Mouse (Mus musculus) monocyte, adult 5-6 weeks (primary cell): ENCODE results near the gene Cfap61. TPM values are rescaled to one million over a fixed set of nuclear protein-coding genes. Genes with fewer than 3 reads are reported as not detected.

Experiments
- ATAC-seq: fragments of 153-309, 156-312 bp; replicated peaks from 2 replicates; pipeline ENCODE4 v1.8.0; 2017; ENCODE audit warnings: mild to moderate bottlenecking; ENCODE audit not compliant: low TSS enrichment, insufficient number of reproducible peaks, severe bottlenecking, poor library complexity, low FRiP score
- total RNA-seq: library from RNA; stranded (forward); fragments of 200-1000, 200-491, 200-594 nt; gene quantifications from 3 replicates; pipeline ENCODE4 v1.2.3, GENCODE M21; 2017

The Cfap61 gene
- total RNA-seq, 1 experiment from 2014 or later = not detected

DNA sequence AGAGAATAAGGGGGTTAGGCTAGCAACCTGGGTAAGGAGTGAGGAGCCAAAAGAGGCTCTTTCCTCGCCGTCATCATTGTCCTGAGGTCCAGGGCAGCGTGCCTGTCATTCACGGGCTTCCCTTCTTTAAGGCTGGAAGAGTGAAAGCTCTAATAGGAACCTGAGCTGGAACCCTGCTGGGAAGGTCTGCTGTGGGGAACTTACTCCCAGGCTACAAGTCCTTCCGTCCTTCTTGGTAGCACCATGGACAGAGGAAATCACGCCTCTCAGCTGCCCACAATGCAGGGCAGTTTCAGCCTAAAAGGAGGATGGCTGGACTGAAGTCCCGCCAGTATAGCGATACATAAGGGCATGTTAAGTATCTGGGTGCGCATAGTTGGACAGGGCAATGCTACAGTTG lies 291.9 kb downstream of the Cfap61 start:
- ATAC-seq = no peak

DNA sequence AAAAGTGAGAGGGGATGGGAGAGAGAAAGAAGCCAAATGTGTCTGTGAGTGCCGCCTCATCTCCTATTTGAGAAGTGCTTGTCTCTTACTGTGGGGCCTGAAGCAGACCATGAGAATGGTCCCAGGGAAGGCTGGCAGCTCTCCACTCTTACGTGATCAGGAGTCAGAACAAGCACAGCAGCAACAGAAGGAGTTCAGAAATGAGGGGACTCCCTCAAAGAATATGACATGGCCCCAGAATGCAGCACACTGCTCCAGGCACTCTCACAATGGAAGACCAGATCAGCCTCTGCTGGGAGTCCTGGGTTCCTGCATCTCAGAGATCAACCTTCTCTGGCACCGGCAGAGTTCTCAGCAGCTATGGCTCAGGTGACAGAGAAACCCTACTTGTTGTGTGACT lies 293.1 kb downstream of the Cfap61 start:
- no peak for ATAC-seq

DNA sequence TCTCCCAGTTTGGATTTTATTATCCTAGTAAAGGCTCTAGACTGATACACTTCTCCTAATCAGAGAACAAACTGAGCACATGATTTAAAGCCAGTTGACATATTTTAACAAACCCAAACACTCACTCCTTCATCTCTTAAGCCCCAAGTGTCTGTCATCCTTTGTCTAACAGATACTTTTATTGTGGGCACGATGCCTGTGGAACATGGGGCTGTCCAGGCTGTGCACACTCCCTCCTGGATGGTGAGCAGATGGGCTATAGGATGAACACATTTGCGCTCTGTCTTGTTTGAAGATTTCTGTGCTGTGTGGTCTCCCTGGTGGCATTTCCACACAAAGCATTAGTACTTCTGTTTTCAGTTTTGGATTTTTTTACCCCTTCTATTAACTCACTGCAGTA lies 293.9 kb downstream of the Cfap61 start:
- ATAC-seq = no peak

DNA sequence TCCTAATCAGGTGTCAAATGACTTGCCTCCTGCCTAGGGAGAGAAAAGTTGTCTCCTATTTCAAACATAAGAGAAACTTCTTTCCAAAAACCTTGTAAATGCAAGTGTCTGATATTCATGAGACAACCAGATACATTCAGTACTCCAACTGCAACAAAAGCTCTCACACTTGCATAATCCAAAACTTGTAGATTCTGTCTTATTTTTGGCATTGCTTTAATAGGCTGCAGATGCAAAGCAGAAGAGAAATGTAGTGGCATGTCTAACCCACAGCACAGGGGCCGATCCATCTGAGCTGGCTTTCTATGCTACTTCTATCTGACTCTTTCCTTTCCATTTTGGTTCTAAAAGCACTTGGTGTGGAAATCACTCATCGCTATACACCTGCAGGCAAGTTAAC lies 296.9 kb downstream of the Cfap61 start:
- ATAC-seq = no peak

DNA sequence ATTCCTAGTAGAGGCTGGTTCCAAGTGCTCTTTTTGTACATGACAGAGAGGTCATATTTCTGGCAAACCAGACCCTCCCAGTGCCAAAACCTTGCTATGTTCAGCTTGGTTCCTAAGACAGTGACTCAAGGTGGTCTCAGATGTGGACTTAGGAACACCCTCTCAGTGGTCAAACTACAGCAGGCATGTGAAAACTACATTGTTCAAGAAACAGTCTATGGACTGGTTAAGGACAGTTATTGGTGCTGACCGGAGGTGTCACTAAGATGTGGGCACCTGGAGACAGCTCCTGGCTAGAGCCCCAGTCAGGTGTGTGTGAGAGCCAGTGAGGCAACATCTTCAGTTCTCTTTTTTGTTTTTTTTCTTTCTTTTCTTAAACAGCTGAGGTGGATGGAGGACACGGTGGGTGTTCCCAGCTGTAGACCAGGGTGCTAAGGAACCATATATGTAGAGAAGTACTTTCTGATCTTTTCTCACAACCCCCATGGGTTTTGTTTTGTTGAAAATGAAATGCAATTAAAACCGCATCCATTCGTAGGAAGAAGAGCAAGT lies 304.7 kb downstream of the Cfap61 start:
- no peak for ATAC-seq

DNA sequence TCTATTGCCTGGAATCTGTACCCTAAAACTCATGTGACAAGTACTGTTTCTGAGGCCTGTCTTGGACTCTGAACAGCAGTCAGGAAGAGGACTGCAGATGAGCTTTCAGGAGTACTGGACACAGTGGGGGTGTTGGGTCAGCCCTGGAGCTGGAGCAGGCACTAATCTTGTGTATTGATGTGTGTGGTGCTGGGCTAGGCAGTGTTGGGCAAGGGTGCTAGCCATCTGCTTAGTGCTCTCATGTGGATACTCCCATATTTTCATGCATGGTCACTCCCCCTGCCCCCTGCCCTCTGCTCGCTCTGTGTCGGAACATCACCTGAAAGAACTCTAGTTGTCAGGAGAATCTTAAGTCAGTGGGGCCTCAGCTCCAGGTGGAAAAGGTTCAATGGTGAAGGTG lies 309.5 kb downstream of the Cfap61 start:
- ATAC-seq = no peak

DNA sequence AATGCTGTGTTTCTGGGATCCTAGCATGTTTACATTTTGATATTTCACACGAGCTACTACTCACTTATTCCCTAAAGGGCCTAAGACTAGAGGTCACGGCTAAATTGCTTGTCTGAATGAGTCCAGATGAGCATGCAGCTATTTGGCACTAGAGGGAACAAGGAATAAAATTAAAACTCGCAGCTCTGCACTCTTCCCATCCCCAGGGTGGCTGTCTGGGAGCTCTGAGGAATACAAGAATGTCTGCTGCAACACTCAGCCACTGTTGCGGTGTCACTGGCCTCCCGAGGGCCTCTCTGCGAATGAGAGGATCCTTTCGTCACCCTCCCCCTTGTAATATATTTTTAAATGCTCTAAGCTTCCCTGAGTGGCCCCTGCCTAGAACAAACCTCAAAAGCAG lies 310.8 kb downstream of the Cfap61 start:
- no peak for ATAC-seq

DNA sequence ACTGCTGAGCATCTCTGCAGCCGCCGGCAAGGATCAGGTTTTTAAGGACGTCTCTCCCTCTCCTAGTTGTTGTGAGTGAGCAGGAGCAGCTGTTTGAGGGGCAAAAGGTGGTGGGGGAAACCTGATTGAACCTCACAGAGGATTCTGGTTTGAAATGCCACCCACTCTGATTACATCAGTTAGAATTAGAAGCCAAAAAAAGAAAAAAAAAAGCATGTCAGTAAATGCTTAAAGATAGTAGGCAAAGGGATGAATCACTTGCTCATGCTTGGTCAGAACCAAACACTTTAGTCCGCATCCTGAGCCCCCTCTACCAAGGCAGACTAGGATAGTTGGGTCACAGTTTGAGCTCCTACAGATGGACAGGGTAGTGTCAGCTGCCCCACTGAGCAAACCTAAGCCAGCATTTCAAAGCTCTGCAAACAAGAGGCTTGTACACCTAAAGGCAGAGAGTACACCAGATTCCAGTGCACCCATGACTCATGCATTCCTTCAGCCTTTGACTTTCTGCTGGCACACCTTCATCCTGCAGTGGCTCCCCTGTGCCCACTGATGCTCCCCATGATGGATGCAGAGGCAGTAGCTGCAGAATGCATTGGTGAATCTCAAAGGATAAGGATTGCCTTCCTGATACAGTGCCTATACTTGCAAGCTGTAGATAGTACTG lies 312.0 kb downstream of the Cfap61 start:
- ATAC-seq = 0 out of 2 replicates have a peak, but pooled peaks have one; percentile 35

DNA sequence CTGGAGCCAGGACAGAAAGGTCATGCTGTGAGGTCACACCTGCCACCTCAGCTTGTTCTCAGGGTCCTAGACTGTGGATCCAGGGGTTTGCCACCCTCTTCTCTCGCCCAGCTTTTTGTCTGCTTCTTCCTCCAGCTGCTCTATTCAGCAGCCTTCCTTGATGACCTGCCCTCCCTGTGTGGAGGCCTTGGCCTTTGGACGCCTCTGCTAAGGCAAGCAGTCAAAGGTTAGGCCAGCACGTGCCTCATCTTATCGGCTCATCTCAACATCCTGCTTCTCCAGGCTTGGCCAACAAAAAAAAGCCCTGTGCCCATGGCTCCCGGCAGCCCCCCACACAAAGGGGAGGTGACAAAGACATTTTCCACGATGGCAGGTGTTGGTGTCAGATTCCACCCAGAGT lies 313.0 kb downstream of the Cfap61 start:
- no peak for ATAC-seq

DNA sequence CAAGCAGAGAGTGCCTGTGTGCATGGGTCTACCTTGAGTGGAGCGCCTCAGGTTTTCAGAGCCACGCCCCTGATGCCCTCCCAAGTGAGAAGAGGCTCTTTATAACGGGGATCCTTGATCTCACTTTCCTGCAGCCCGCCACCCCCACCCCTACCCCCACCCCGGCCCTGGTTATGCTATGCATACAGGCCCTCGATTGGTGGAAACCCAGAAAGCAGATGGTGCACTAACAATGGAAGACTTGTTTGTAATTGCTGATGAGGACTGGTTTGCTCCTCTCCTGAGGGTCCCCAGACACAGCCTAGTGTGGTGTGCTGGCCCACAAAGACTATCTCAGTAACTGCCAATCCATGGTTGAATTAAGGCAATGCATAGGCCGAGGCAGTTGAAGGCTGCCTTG lies 314.4 kb downstream of the Cfap61 start:
- ATAC-seq = no peak

DNA sequence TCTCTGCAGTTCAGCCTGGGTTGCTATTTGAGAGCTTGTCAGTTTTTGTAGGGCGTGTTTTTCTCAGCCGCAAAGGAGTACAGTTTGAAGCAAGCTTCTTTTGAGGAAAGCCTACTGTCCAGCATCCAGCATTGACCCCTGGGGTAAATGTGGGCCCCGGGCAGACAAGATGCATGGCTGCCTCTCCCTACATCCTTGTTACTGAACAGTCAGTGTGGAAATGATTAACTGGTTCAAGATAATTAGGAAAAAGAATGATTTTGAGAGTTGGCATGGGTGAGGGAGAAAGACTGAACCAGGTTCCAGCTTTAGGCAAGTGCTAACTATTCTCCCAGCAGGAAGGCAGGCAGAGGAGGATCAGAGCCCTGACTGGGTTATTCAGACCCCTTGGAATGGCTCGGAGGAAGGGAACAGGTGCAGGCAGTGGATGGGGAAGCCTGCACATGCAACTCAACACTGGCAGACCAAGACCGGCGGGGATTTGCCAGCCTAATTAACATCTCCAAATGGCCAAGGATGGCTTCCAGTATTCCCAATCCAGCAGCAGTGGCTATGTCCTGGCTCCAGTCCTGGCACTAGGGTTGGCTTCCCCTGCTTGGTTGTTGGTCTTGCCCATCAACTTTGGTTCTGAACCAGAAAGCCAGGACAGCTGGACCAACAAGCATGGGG lies 315.8 kb downstream of the Cfap61 start:
- ATAC-seq = no peak

DNA sequence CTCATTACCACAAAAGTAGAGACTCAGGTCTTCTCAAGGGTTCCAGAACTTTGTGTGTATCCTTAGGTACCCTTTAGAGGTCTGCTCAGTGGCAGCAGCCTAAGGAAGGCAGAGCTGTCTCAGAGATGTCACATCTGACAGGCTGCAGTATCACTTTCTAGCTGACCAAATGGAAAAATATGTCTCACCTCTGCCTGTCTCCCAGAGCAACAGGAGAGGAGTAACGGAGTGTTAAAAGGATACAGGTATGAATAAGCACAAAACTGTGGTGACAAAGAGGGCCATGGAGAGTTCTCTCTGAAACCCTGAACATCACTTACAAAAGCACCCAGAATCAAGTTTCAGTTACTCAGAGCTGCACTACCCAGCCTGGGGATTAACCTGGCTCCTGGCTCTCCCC lies 319.8 kb downstream of the Cfap61 start:
- ATAC-seq = no peak

DNA sequence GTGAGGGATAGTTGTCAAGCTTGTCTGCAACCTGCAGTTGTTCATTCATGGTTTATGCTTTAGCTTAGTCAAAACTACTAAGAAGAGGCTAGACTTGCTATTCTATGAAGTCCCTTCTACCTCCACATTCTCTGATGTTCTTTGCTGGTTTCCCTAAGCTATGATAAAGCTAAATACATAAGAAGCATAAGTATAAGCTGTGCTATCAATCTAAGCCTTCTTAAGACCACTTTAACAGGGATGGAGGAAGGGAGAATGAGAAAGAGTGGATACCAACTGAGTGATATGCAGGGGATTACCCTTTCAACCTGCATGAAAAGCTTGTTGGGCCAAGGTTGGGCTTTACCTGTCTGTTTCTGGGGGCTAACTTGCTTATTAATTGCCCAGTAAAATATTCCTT lies 321.1 kb downstream of the Cfap61 start:
- no peak for ATAC-seq

DNA sequence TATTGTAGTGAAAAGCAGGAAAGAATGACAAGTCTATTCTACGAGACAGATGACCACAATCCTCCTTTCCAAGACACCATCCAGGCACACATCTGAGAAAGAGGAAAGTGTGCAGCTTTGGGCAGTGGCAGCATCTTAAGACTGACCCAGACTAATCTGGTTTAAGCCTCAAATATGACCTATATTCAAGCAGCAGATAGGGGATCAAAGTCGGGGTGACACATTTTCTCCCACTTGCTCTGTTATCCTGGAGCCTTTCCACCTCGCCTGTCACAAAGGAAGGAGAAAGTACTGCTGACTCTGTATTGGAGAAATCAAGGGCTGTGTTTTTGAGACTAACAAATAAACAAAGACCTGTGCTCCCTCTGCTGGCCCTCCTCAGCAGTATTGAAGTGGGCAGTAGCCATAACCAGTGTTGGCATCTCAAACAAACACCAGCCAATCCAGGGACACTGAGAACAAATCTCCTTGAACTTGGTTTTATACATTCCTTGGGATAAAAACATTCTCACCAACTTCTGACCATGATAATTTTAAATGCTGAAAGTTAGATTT lies 321.8 kb downstream of the Cfap61 start:
- ATAC-seq = no peak

DNA sequence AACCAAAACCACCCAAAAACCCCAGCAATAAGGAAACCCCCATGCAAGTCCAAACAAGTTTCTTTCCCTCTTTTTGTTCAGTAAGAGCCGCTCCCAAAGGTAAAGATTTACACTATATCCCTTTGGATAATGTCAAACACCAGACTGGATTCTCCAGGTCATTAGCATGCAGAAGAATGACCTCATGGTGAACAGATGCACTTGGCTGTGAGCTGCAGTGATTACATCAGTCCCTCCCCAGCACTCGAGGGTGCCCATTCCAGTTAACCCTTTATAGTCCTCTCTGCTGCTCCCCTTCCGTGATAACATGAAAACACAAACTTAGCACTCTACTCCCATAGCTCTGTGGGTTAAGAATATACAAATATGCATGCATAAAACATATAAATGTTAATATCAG lies 322.5 kb downstream of the Cfap61 start:
- no peak for ATAC-seq

DNA sequence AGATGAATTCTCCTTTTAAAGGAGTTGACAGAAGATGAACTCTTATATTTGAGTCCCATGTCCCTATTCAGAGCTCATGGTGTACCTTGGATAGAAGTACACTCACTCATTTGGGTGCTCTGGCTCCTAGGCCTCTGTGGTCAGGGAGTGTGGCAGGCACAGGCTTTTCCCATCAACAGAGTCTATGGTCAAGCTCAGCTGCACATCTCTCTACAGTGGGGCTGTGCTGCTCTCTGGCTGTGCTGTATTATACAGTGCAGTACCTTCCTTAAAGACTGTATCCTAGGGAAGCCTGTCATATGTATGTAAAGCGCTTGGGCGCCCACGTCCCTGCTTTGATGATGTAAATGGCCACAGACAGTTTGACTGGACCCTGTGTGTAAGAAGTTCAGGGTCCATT lies 323.0 kb downstream of the Cfap61 start:
- no peak for ATAC-seq

DNA sequence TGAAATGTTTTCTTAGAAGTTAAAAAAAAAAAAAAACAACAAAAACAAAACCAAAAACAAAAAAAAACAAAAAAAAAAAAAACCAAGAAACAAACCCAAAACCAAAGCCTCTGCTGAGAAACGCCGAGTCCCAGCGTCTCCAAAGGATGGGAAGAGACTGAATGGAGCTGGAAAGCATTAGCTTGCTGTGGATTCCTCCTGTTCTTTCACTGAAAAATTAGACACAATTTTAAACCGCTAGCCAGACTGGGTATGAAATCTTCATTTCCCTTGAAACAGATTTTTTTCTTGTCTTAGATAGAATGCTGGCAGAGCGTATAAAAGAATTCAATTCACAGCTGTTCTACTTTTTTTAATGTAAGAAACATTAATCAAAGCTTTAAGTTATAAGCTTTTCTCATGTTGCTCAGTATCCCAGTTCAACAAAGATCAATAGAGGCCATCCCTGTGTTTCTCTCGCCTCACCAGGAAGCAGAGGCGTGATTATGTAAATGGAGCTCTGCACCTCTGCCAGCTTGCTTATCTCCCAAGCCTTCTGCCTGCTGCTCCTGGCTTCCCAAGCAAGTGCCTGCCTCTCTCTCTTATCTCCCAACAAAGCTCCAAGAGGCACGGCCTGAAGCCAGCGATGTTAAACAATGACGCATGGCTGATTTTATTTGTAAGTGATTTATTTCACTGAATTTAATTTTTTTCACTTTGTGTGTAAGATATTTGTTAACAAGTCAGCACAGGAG lies 324.3 kb downstream of the Cfap61 start:
- ATAC-seq = no peak

DNA sequence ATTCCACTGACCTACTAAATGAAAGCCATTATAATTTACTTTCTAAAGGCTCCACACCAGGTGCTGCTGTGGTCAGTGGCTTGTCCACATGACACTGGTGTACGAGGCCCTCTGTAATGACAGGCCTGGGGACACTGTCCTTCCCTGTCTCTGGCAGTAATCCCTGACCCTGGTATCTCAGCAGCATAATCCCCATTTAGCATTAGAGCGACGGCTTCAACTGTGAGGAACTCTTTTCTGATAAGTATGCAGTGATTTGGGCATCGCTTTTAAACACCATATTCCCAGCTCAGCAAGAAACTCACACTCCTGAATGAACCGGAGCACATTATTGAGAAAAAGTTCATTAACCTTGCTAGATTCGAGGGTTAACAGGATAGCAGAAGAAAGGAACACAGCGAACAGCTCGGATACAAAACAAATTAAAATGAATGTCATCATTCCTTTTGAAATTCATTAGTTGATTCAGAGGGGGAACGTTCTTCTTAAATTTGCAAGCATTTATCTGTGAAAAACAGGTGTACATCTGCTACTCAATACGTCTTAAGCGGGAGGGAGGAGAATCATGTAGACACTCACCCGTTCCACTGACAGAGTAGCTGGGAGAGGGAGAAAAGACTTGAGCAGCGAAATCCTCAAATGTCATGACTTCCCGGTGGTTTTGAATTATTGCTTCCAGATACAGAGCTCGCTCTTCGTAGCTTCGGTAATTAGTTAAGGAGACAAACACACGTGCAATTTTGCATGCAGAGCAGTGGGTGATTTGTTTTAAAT lies 325.4 kb downstream of the Cfap61 start:
- ATAC-seq = no peak

DNA sequence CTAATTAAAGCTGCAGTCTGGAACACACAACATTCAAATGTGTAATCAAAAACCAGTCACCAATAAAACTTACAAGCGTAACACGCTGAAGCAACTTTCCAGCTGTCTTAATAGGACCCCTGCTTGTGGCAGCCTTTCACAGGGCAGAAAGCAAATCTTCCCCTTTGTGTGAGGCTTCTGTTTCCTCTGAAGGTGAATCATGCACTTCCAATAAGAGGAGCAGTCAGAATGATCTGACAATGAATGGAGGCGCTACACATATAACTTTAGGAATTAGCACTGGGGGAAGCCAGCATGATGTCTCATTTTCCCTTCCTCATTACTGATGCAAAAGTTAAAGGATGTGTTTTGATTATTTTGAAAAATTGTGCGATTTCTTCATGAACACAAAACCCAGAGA lies 326.6 kb downstream of the Cfap61 start:
- no peak for ATAC-seq
